Mouse (Mus musculus): ENCODE results near the gene Batf3. TPM values are rescaled to one million over a fixed set of nuclear protein-coding genes. Genes with fewer than 3 reads are reported as not detected.

The Batf3 gene
- polyA plus RNA-seq, 1 experiment from 2014 or later = 1.4 TPM

GRCm38 (mm10) chr1:191092050-191092449 lies 5.6 kb upstream of the Batf3 start:
- H3K27ac ChIP-seq = no peak overlapping the region
- H3K4me2 ChIP-seq = no peak overlapping the region
- H3K9ac ChIP-seq = no peak overlapping the region
- 87% methylated on average over 8 of the region's 8 CpGs for WGBS
- no peak overlapping the region for H3K4me3 ChIP-seq
- peaks cover 13% of the 10 kb centered on the region for H3K27me3 ChIP-seq
- no peaks in the 10 kb centered on the region for H3K9me3 ChIP-seq
- H3K4me1 ChIP-seq (replicated peaks) = 0 out of 2 replicates have a peak, but pooled peaks cover 1% of the 10 kb centered on the region
- no peaks in the 10 kb centered on the region for H3K36me3 ChIP-seq
- ATAC-seq (ENCODE audit: low FRiP score) = no peak

GRCm38 (mm10) chr1:191093578-191093977 lies 4.1 kb upstream of the Batf3 start:
- no peak for ATAC-seq (ENCODE audit: low FRiP score)
- H3K27ac ChIP-seq = no peak overlapping the region
- peaks cover 15% of the 10 kb centered on the region for H3K4me1 ChIP-seq (replicated peaks)
- no peaks in the 10 kb centered on the region for H3K9me3 ChIP-seq
- no peak overlapping the region for H3K4me3 ChIP-seq
- peaks cover 25% of the 10 kb centered on the region for H3K27me3 ChIP-seq
- 85% methylated on average over 5 of the region's 5 CpGs for WGBS
- no peaks in the 10 kb centered on the region for H3K36me3 ChIP-seq
- no peak overlapping the region for H3K9ac ChIP-seq
- H3K4me2 ChIP-seq = no peak overlapping the region

- 74% methylated on average over 9 of the region's 9 CpGs for WGBS
- no peak for ATAC-seq (ENCODE audit: low FRiP score)
These were observed 2.6 kb upstream of the Batf3 start for GRCm38 (mm10) chr1:191095019-191095418.

GRCm38 (mm10) chr1:191096871-191097681 lies 571 bp upstream of the Batf3 start:
- Histone ChIP-seq H3K9me3 (no peaks in the 10 kb centered on the region), H3K36me3 (no peaks in the 10 kb centered on the region), H3K4me2 (peak overlapping the region; percentile 99), H3K27me3 (peaks cover 46% of the 10 kb centered on the region), H3K4me1 (replicated peaks) (peaks cover 18% of the 10 kb centered on the region), H3K27ac (no peak overlapping the region), H3K4me3 (peak overlapping the region; percentile 59), H3K9ac (peak overlapping the region; percentile 75; the same call in 1 of the 2 replicates)
- ATAC-seq (ENCODE audit: low FRiP score) = no peak
- 60% methylated on average over 14 of the region's 14 CpGs for WGBS

More at GRCm38 (mm10) chr1:191095019-191095418, 2.6 kb upstream of the Batf3 start:
- Histone ChIP-seq H3K4me3 (no peak overlapping the region), H3K36me3 (no peaks in the 10 kb centered on the region), H3K4me2 (no peak overlapping the region), H3K9me3 (no peaks in the 10 kb centered on the region), H3K9ac (no peak overlapping the region), H3K27me3 (peaks cover 39% of the 10 kb centered on the region), H3K27ac (no peak overlapping the region), H3K4me1 (replicated peaks) (peaks cover 18% of the 10 kb centered on the region)

DNA sequence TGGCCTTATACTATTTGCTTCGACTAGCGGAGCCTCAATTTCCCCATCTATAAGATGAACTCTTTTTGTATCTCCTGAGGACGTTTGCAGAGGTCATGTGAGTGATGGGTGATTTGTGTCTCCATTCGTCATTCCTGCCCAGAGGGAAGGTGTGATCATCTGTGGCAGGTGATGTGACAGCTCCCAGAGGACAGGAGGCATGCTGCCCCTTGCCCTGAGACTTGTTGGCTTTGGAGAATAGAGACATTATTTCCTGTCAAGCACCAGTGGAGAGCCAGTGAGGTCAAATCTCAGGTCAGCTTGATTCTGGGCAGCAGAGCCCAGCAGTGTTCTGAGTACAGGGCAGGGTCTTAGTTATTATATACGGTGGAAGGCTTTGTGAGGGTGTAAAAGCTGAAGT lies 1.5 kb downstream of the Batf3 start:
- 43% methylated on average over 5 of the region's 5 CpGs for WGBS
- Histone ChIP-seq H3K9me3 (no peaks in the 10 kb centered on the region), H3K4me2 (peak overlapping the region; percentile 99), H3K4me3 (0 out of 2 replicates have a peak overlapping the region, but pooled peaks have one; percentile 59), H3K27me3 (peaks cover 43% of the 10 kb centered on the region), H3K9ac (no peak overlapping the region), H3K4me1 (replicated peaks) (peaks cover 18% of the 10 kb centered on the region), H3K27ac (no peak overlapping the region), H3K36me3 (no peaks in the 10 kb centered on the region)
- no peak for ATAC-seq (ENCODE audit: low FRiP score)

DNA sequence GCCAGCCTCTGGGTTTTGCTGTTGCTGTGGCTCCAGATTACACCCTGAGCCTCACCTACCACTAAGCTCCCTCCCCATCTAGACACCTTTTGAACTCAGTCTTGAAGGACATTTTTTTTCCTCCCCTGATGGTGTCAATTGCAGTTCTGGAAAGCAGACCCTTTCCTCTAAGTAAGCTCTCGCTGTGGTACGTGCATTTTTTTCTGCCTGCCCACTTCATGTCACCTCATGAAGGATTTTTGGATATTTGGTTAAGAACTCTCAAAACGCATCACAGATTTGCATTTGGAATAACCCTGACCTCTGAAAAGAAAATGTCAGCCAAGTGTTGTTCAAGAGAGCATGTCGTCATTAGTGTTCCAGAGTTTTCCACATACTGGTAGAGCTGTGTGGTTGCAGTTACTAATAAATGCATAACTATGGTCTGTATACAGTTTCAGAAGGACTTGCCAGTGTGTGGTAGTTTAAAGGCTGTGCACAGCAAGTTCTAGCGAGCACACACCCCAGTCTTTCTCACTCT lies 2.2 kb downstream of the Batf3 start:
- Histone ChIP-seq H3K27me3 (peaks cover 43% of the 10 kb centered on the region), H3K4me3 (no peak overlapping the region), H3K9ac (no peak overlapping the region), H3K4me1 (replicated peaks) (peaks cover 18% of the 10 kb centered on the region), H3K9me3 (no peaks in the 10 kb centered on the region), H3K36me3 (no peaks in the 10 kb centered on the region), H3K4me2 (no peak overlapping the region), H3K27ac (no peak overlapping the region)
- ATAC-seq (ENCODE audit: low FRiP score) = no peak
- 80% methylated on average over 5 of the region's 5 CpGs for WGBS

- no peak for ATAC-seq (ENCODE audit: low FRiP score)
- Histone ChIP-seq H3K36me3 (no peaks in the 10 kb centered on the region), H3K4me3 (no peak overlapping the region), H3K4me1 (replicated peaks) (peaks cover 9% of the 10 kb centered on the region), H3K9me3 (no peaks in the 10 kb centered on the region), H3K27ac (no peak overlapping the region), H3K4me2 (no peak overlapping the region), H3K9ac (no peak overlapping the region), H3K27me3 (peaks cover 27% of the 10 kb centered on the region)
- 84% methylated on average over 15 of the region's 15 CpGs for WGBS
These were observed 5.2 kb downstream of the Batf3 start for GRCm38 (mm10) chr1:191102730-191103370.

DNA sequence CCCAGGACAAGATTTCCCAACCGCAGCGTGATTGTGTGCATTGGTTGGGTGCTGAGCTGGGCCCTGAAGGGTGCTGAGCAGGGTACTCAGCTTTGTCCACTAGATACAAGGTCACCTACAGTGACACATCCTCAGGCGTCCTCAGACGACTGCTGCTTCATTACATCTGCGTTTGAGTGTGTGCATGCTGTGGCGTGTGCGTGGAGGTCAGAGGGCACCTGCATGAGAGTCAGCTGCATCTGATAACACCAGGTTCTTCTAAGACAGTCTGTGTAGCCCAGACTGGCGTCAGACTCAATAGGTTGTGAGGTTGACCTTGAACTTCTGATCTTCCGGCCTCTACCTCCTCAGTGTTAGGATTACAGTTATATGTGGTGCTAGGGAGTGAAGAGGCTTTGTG lies 7.6 kb downstream of the Batf3 start:
- Histone ChIP-seq H3K4me1 (replicated peaks) (no peaks in the 10 kb centered on the region), H3K9ac (no peak overlapping the region), H3K27me3 (peaks cover 4% of the 10 kb centered on the region; the same call in 1 of the 2 replicates), H3K4me3 (no peak overlapping the region), H3K27ac (no peak overlapping the region), H3K4me2 (no peak overlapping the region), H3K9me3 (no peaks in the 10 kb centered on the region), H3K36me3 (no peaks in the 10 kb centered on the region)
- ATAC-seq (ENCODE audit: low FRiP score) = no peak
- 85% methylated on average over 9 of the region's 9 CpGs for WGBS

GRCm38 (mm10) chr1:191107306-191107705 lies 9.7 kb downstream of the Batf3 start:
- Histone ChIP-seq H3K9ac (no peak overlapping the region), H3K27me3 (no peaks in the 10 kb centered on the region), H3K4me1 (replicated peaks) (no peaks in the 10 kb centered on the region), H3K4me2 (no peak overlapping the region), H3K36me3 (no peaks in the 10 kb centered on the region), H3K9me3 (no peaks in the 10 kb centered on the region), H3K4me3 (no peak overlapping the region), H3K27ac (no peak overlapping the region)
- WGBS = 77% methylated on average over 10 of the region's 10 CpGs
- no peak for ATAC-seq (ENCODE audit: low FRiP score)

- Histone ChIP-seq H3K9me3 (no peaks in the 10 kb centered on the region), H3K9ac (no peak overlapping the region), H3K27ac (no peak overlapping the region), H3K4me3 (no peak overlapping the region), H3K4me1 (replicated peaks) (no peaks in the 10 kb centered on the region), H3K4me2 (no peak overlapping the region), H3K27me3 (no peaks in the 10 kb centered on the region), H3K36me3 (no peaks in the 10 kb centered on the region)
- no peak for ATAC-seq (ENCODE audit: low FRiP score)
- WGBS = 90% methylated on average over 9 of the region's 9 CpGs
These were observed 12.3 kb downstream of the Batf3 start for GRCm38 (mm10) chr1:191109907-191110306.

DNA sequence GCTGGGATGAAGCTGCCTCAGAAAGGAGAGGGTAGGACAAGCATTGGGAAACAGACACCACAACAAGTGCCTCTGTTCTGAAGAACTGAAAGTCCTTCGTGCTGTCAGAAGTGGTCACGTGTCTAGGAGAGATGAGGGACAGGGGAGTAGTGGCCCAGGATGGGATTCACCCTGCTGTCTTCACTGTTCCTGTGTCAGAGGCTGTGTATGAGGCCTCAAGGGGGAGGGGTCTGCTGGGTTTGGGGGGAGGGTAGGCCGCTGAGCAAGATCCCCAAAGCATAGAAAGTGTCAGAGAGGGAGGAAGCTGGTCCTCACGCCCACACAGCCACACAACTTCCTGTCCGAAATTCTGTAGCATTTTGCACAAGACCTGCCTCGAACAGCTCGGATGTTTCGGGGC lies 13.5 kb downstream of the Batf3 start:
- Histone ChIP-seq H3K27me3 (no peaks in the 10 kb centered on the region), H3K4me2 (no peak overlapping the region), H3K9ac (no peak overlapping the region), H3K4me3 (no peak overlapping the region), H3K36me3 (no peaks in the 10 kb centered on the region), H3K27ac (no peak overlapping the region), H3K9me3 (no peaks in the 10 kb centered on the region), H3K4me1 (replicated peaks) (no peaks in the 10 kb centered on the region)
- WGBS = 63% methylated on average over 8 of the region's 8 CpGs
- ATAC-seq (ENCODE audit: low FRiP score) = no peak

DNA sequence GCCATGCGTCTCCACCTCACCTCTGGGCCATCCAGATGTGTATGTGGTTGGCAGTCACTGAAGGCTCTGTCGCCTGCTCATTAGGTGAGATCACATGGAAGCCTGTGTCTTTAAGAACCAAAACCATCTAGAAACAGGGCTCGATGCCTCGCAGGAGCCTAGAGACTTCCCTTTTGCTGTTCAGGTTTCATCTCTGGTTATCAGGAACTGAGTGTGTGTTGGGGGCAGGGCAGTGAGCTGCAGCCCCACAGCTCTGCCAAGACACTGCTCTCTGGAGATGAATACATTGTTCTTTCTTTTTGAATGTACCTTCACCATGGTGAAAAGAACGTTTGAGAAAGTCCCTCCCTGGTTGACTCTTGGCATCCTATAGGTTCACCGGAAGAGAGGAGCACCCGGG lies 17.2 kb downstream of the Batf3 start:
- ATAC-seq (ENCODE audit: low FRiP score) = no peak
- 80% methylated on average over 7 of the region's 7 CpGs for WGBS

More for the DNA sequence above, 17.2 kb downstream of the Batf3 start:
- no peak overlapping the region for H3K4me3 ChIP-seq
- no peak overlapping the region for H3K27ac ChIP-seq
- H3K27me3 ChIP-seq = no peaks in the 10 kb centered on the region
- H3K36me3 ChIP-seq = no peaks in the 10 kb centered on the region
- no peak overlapping the region for H3K9ac ChIP-seq
- H3K4me1 ChIP-seq (replicated peaks) = no peaks in the 10 kb centered on the region
- no peak overlapping the region for H3K4me2 ChIP-seq
- H3K9me3 ChIP-seq = no peaks in the 10 kb centered on the region
